Mouse (Mus musculus) erythroblast, embryonic 14.5 days (primary cell): ENCODE measurements around the gene Anxa9.

Source experiments
- GATA1 ChIP-seq: IDR thresholded peaks from 2 replicates; pipeline ENCODE4 v1.6.1; 2012; ENCODE audit warnings: low read length, inconsistent platforms, mixed read lengths
- TAL1 ChIP-seq: IDR thresholded peaks from 3 replicates; pipeline ENCODE4 v1.6.1; 2012; ENCODE audit warnings: low read length, inconsistent platforms, mixed read lengths

- no peak for TF ChIP-seq GATA1
- TF ChIP-seq TAL1 = no peak
Measured at GRCm38 (mm10) chr3:95310496-95310895, 3.5 kb upstream of the Anxa9 start.
